In the genomic region with DNA sequence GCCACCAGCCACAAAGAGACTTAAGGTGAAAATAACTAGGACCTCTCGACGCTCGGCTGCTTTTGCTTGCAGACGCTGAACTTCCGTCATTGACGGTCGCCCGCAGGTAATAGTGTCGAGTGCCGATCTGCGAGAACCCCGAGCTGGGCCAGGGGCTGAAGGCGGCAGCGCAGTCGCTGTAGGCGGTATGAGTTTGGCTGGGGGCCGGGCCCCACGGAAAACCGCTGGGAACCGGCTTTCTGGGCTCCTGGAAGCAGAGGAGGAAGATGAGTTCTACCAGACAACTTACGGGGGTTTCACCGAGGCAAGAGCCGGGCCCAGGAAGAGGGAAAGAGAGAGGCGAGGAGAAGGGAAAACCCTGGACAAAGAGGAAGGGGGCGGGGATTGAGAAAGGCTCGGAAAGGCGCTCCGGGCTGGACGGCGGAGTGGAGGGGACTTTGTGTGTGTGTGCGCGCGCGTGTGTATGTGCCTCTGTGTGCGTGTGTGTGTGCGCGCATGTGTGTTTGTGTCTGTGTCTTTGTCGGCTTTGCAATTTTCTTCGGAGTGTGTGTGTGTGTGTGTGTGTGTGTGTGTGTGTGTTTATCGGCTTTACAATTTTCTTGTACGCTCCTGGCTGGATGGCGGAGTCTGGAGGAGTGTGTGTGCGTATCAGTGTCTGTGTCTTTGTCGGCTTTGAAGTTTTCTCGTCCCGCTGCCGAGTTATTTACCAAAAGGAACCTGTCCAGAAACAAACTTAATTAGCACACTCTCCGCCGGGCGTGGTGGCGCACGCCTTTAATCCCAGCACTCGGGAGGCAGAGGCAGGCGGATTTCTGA, we compare ENCODE assay signal across 8 mouse cellular contexts. TPM values are rescaled to one million over a fixed set of nuclear protein-coding genes. Genes with fewer than 3 reads are reported as not detected.
DNase-seq lines count a peak whose midpoint lies in the region; ATAC-seq lines count a peak whose summit lies in the region.

Gene Vps72 (plus strand): TSS at position 112 of the 816 bp plus-strand sequence.

- H3K9ac ChIP-seq in heart, embryonic 13.5 days: peak within 1 kb of the TSS; percentile 95
- peak within 1 kb of the TSS; percentile 85 for H3K9ac ChIP-seq in liver, embryonic 12.5 days
- peak within 1 kb of the TSS; percentile 68 for H3K9ac ChIP-seq in stomach, embryonic 15.5 days

- peak within 1 kb of the TSS; percentile 68 for H3K4me2 ChIP-seq in heart, embryonic 13.5 days
- peak within 1 kb of the TSS; percentile 70 for H3K4me2 ChIP-seq in liver, embryonic 12.5 days
- H3K4me2 ChIP-seq in stomach, embryonic 15.5 days: peak within 1 kb of the TSS; percentile 60

- peaks cover 21% of the 10 kb centered on the region for H3K36me3 ChIP-seq in heart, embryonic 13.5 days
- peaks cover 17% of the 10 kb centered on the region for H3K36me3 ChIP-seq in liver, embryonic 12.5 days
- 0 out of 2 replicates have a peak, but pooled peaks cover 9% of the 10 kb centered on the region for H3K36me3 ChIP-seq in stomach, embryonic 15.5 days

- WGBS in heart, embryonic 13.5 days: under 1% methylated on average over 54 of the region's 54 CpGs
- WGBS in liver, embryonic 12.5 days (ENCODE audit: insufficient replicate concordance): 1% methylated on average over 54 of the region's 54 CpGs
- under 1% methylated on average over 54 of the region's 54 CpGs for WGBS in stomach, embryonic 15.5 days

- H3K9me3 ChIP-seq in heart, embryonic 13.5 days: no peaks in the 10 kb centered on the region
- no peaks in the 10 kb centered on the region for H3K9me3 ChIP-seq in liver, embryonic 12.5 days (replicated peaks)
- no peaks in the 10 kb centered on the region for H3K9me3 ChIP-seq in stomach, embryonic 15.5 days

- H3K27me3 ChIP-seq in heart, embryonic 13.5 days (replicated peaks): no peaks in the 10 kb centered on the region
- H3K27me3 ChIP-seq in liver, embryonic 12.5 days (replicated peaks): no peaks in the 10 kb centered on the region
- no peaks in the 10 kb centered on the region for H3K27me3 ChIP-seq in stomach, embryonic 15.5 days (replicated peaks)

- peak; percentile 94 for DNase-seq in CD4-positive, CD25-positive, alpha-beta regulatory T cell, adult 2 months (ENCODE audit: low read depth, low spot score)
- DNase-seq in fat pad, adult 2 months (ENCODE audit: extremely low read depth, low read depth, low spot score): peak; percentile 62
- peak; percentile 94 for DNase-seq in kidney, postnatal 10 days
- DNase-seq in natural killer cell, adult 2 months (ENCODE audit: low spot score in 2 of 2): peak; percentile 83 to 87

- peak within 1 kb of the TSS; percentile 99 for H3K4me3 ChIP-seq in brown adipose tissue, adult 24 weeks (ENCODE audit: insufficient read depth, low read depth, low read length)
- H3K4me3 ChIP-seq in heart, embryonic 13.5 days: peak within 1 kb of the TSS; percentile 86
- peak within 1 kb of the TSS; percentile 83 for H3K4me3 ChIP-seq in liver, embryonic 12.5 days
- peak within 1 kb of the TSS; percentile 79 for H3K4me3 ChIP-seq in stomach, embryonic 15.5 days (replicated peaks)

- ATAC-seq in heart, embryonic 13.5 days (ENCODE audit: extremely low read depth, insufficient number of reproducible peaks, low FRiP score, low TSS enrichment): peak; percentile 48; the same call in 1 of the 2 replicates
- peak; percentile 71 for ATAC-seq in liver, embryonic 12.5 days
- ATAC-seq in stomach, embryonic 15.5 days (ENCODE audit: insufficient read depth, low FRiP score, low read depth): peak; percentile 70

- H3K27ac ChIP-seq in brown adipose tissue, adult 24 weeks (replicated peaks; ENCODE audit: low read depth, low read length): peak within 1 kb of the TSS; percentile 95
- H3K27ac ChIP-seq in heart, embryonic 13.5 days (replicated peaks): peak within 1 kb of the TSS; percentile 99
- peak within 1 kb of the TSS; percentile 94 for H3K27ac ChIP-seq in liver, embryonic 12.5 days
- peak within 1 kb of the TSS; percentile 98 for H3K27ac ChIP-seq in stomach, embryonic 15.5 days

- no peaks in the 10 kb centered on the region; the same call in 1 of the 2 replicates for H3K4me1 ChIP-seq in brown adipose tissue, adult 24 weeks (ENCODE audit: control insufficient read depth, insufficient read depth, insufficient read length, low read length)
- H3K4me1 ChIP-seq in heart, embryonic 13.5 days: peaks cover 24% of the 10 kb centered on the region
- peaks cover 42% of the 10 kb centered on the region for H3K4me1 ChIP-seq in liver, embryonic 12.5 days
- H3K4me1 ChIP-seq in stomach, embryonic 15.5 days: peaks cover 7% of the 10 kb centered on the region; the same call in 1 of the 2 replicates

RNA-seq across cellular contexts. Expression of gene Vps72, which starts in this region (rescaled TPM):
- 18.8 and 26.2 TPM in 2 replicates for polyA plus RNA-seq in brown adipose tissue, adult 24 weeks (2012; ENCODE audit: insufficient read depth, insufficient read length, missing spikeins)
- polyA plus RNA-seq in heart, embryonic 13.5 days (2015; fragmentation: Nextera tagmentation; extraction: Ambion mirVana): 98.9 and 100.0 TPM in 2 replicates
- polyA plus RNA-seq in liver, embryonic 12.5 days (2016; fragmentation: Nextera tagmentation; extraction: Ambion mirVana): 53.7 and 56.2 TPM in 2 replicates
- polyA plus RNA-seq in stomach, embryonic 15.5 days (2015; fragmentation: Nextera tagmentation; extraction: Ambion mirVana): 119 and 124 TPM in 2 replicates

Comparison
In these comparisons a context has a peak if more than half of its experiments do, and no peak if none do; other contexts are left out.
1. Peak in every context shown above with its lines: DNase-seq, ATAC-seq, H3K4me3 ChIP-seq and H3K27ac ChIP-seq.